Mouse (Mus musculus) small intestine, adult 2 months (tissue): ENCODE measurements around the gene Rex1bd.

Source experiments
- CTCF ChIP-seq: fragments of 200-500 bp; IDR thresholded peaks from 2 replicates; pipeline ENCODE4 v1.5.1; 2012; ENCODE audit warnings: low read depth, mild to moderate bottlenecking, control low read depth, inconsistent platforms, low read length, moderate library complexity, mixed read lengths; ENCODE audit not compliant: insufficient replicate concordance, insufficient read length; ENCODE audit errors: extremely low read depth
- POLR2A ChIP-seq: fragments of 200-500 bp; IDR thresholded peaks from 2 replicates; pipeline ENCODE4 v1.6.1; 2012; ENCODE audit warnings: low read depth, mild to moderate bottlenecking, control low read depth, inconsistent platforms, low read length, moderate library complexity

GRCm38 (mm10) chr8:70534281-70534680, 27.7 kb upstream of the Rex1bd start:
- no peak for TF ChIP-seq POLR2A
- no peak for TF ChIP-seq CTCF
